Mouse (Mus musculus) frontal cortex, postnatal 36 days (tissue): ENCODE results near the gene Gm45713.
"Not testable (repeated sequence)": the region's sequence is repeated elsewhere in the genome, so short reads cannot be mapped to it uniquely, and the experiment has no call there.

Experiments
- DNase-seq, 2 experiments: peaks; one replicate each; pipeline ENCODE4 v3.0.0; 2022; ENCODE audit warnings: low spot score in 2 of 2

Gene Gm45713

GRCm38 (mm10) chr7:45123186-45123570 lies 12.9 kb downstream of the Gm45713 start:
- no peak for DNase-seq

DNA sequence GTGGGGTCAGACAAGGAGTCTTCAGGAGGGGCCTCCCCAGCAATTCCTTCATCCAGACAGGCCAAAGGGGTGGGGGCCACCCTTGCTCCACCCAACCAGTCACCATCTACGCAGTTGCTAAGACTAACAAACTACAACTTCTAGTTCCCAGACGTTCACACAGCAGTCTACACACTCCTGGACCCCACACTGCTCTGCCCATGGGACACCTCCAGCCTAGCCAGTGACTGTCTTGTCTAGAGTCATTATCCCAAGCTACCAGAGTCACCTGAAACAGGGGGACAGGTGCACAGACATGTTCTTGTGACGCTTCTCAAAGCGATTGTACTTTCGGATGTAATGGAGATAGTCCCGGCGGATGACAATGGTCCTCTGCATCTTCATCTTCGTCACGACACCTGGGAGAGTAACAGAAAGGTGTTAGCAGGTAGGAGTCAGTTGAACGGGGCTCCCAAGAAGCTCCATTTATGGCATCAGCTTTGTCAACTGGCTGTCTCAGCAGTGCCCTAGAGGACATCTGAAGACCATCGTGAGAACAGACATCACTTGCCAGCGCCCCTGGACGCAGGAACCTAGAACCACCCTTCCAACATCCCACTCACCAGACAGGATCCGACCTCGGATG lies 13.4 kb downstream of the Gm45713 start:
- DNase-seq, result no peak

DNA sequence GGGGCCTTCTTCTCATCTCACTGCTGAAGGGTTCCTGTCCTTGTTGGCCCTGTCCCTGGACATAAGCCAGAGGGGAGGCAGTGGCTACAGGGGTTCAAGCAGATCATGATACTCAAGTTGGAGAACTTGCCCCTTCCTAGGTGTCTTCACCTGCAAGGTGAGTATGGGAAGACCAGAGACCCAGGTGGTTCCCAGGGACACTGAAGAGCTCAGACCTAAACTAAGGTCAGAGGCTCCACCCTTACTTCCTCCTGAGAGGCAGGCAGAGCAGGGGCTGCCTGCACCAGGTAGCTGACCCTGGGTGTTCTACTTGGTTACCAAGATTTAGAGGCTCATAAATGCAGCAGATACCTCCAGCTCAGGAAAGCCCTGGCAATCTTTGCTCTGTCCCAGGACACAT lies 14.1 kb downstream of the Gm45713 start:
- no peak for DNase-seq

GRCm38 (mm10) chr7:45121404-45121803 lies 14.6 kb downstream of the Gm45713 start:
- no peak for DNase-seq

DNA sequence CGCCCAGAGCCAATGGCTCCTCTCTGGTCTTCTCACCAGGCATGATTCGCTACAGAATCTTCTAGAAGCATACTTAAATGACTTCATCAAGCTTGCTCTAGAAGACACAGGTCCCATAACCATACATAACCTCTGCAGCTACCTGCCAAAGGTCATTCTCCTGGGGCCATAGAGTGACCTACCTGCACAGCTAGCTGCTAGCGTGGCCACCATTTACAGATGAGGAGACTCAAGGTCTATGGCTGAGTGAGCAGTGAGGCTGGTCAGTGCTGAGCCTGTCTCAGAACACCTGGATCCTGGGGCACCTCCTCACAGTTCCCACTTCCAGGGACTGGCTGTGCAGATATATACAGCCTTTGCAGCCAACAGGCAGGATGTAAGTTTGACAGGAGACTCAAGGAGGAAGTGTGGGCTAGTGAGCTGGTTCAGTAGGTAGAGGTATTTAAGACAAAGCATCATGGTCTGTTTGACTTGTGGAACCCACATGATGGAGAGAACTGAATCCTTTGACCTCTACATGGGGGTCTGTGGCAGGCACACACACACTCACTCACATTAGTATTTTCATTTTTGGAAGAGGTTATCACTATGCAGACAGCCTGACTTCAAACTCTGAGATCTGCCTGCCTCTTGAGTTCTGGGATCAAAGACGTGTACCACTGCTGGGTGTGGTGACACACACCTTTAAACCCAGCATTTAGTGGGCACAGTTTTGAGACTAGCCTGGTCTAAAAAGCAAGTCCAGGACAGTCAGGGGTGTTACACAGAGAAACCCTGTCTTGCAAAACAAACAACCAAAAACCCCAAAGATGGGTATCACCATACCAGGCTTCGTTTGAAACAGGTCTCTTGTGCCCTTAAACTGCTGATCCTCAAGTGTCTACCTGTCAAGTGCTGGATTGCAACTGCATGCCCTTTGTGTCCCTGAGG lies 16.0 kb downstream of the Gm45713 start:
- no peak for DNase-seq

GRCm38 (mm10) chr7:45118336-45118735 lies 17.7 kb downstream of the Gm45713 start:
- DNase-seq, result no peak

- DNase-seq, result no peak
Observed at GRCm38 (mm10) chr7:45117566-45117965, 18.5 kb downstream of the Gm45713 start.

GRCm38 (mm10) chr7:45113476-45113875 lies 22.6 kb downstream of the Gm45713 start:
- no peak for DNase-seq

- no peak for DNase-seq
Observed at GRCm38 (mm10) chr7:45112529-45112928, 23.5 kb downstream of the Gm45713 start.

DNA sequence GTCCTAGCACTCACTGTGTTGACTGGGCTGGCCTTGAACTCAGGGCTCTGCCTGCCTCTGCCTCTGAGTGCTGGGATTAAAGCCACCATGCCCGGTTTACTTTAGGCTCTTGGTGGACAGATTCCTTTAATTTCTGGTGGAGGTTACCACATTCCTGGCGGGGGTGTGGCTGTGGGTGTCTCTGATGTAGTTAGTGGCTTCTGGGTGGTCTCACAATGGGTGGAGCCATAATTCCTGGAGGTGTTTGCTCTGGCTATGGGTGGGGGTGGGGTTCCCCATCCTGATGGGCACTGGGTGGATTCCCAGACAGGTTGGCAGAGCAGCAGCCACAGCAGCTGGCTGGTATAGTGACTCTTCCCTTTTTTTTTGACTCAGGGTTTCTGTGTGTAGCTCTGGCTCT lies 24.1 kb downstream of the Gm45713 start:
- no peak for DNase-seq

DNA sequence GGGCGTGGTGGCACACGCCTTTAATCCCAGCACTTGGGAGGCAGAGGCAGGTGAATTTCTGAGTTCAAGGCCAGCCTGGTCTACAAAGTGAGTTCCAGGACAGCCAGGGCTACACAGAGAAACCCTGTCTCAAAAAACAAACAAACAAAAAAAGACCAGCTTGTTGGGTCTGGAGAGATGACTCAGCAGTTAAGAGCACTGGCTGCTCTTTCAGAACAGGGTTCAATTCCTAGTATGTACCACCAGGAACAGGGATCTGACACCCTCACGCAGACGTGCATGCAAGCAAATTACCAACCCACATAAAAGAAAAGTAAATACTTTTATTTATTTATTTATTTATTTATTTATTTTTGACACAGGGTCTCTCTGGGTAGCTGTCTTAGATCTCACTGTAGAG lies 25.9 kb downstream of the Gm45713 start:
- DNase-seq, result not testable (repeated sequence)

- DNase-seq, result no peak
Observed at GRCm38 (mm10) chr7:45107052-45107645, 28.9 kb downstream of the Gm45713 start.

GRCm38 (mm10) chr7:45106441-45106840 lies 29.6 kb downstream of the Gm45713 start:
- no peak for DNase-seq

DNA sequence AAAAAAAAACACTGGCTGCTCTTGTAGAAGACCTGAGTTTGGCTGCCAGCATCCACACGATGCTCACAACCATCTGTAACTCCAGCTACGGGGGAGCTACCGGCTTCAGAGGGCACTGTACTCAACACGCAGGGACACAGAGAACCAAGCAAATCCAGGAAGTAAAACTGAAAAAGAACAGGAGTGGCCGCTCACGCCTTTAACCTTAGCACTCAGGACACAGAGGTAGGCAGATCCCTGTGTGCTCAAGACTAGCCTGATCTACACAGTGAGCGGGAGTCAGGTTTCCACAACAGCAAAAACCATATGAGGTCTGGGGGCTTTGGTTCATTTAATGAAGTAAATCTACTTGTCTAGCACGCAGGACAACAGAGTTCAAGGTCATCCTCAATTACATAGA lies 30.5 kb downstream of the Gm45713 start:
- DNase-seq, result no peak

DNA sequence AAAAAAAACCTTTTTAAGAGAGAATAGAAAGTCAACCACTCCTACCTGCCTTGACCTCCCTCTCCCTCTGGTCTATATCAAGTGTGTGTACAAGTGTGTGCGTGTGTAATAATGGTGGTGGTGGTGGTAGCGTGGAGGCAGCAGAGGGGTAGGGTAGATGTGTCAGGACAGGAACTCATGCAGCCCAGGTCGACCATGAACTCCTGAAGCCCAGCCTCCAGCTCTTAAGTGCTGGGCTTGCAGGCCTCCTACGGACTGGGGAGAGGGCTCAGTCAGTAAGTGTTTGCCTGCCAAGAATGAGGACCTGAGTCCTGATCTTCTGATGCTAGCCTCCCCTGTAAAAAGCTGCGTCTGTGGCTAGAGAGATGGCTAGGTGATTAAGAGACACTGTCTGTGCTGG lies 31.1 kb downstream of the Gm45713 start:
- DNase-seq, result no peak

DNA sequence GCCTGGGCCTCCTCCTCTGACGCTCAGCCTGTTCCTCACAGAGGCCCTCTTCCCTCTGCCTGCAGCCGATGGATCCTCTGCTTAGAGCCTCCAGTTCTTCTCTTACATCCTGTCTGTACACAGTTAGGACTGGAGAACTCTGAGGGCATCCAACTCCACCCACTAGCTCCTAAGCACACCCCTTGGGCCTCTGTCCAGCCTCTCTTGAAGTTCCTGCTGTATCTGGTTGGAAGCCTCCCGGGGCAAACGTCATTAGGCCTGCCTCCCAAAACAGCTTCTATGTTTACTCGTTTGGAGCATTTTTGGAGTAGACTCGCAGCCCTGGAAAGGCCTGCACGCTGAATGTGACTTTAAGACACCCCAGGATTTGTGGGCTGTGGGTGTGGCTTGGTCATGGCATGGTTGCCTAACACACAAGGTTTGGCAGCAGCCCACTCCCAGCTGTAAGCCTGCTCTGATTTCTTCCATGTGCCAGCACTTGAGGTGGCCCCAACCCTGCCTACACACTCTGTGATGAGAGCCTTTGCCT lies 32.3 kb downstream of the Gm45713 start, which contains the start of gene Fcgrt:
TSS of gene Fcgrt (minus strand) at position 200 of the 529 bp plus-strand sequence.
- DNase-seq, result peak in 1 of 2 experiments; percentile 54

GRCm38 (mm10) chr7:45102940-45103585 lies 33.0 kb downstream of the Gm45713 start:
- no peak for DNase-seq

GRCm38 (mm10) chr7:45102441-45102840 lies 33.6 kb downstream of the Gm45713 start:
- no peak for DNase-seq

DNA sequence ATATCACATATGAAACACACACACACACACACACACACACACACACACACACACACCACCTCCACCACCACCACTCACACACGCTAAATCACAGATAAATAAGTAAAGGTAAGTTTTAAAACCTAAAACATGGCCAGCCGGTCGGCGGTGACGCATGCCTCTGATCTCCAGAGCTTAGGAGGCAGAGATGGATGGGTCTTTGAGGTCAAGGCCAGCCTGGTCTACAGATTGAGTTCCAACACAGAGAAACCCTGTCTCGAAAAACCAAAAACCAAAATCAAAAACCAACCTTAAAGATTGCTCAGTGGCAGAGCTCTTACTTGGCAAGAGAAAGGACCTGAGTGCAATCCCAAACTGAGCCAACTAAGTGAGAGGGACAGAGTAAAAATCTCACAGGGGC lies 36.0 kb downstream of the Gm45713 start:
- no peak for DNase-seq

- DNase-seq, result no peak
Observed at GRCm38 (mm10) chr7:45098541-45099240, 37.3 kb downstream of the Gm45713 start.

DNA sequence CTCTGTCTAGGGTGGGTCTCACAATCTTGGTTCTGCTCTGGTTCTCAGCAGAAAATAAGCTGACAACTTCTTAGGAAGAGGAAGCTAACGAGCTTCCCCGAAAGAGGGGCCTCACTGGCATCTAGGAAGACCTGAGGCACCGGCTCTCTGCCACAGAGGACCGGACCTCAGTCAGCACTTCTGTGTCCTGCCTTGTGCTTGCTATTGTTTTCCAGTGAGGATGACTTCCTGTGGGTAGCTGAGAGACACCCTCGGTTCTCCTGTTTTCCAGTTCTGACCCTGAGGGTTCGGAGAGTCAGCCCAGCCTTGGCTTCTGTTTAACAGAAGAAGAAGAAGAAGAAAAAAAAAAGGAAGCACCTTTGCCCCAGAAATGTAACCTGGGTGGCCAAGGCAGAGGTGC lies 38.6 kb downstream of the Gm45713 start:
- no peak for DNase-seq
